Mouse (Mus musculus) spleen, adult 2 months (tissue): ENCODE results near the gene Prkar2b.

ENCODE experiments used
- CTCF ChIP-seq: fragments of 200-500 bp; IDR thresholded peaks from 2 replicates; pipeline ENCODE4 v1.5.1; 2011; ENCODE audit warnings: mild to moderate bottlenecking, inconsistent platforms; ENCODE audit not compliant: insufficient read depth, insufficient read length, insufficient replicate concordance; ENCODE audit errors: extremely low read depth
- POLR2A ChIP-seq: fragments of 200-500 bp; IDR thresholded peaks from 2 replicates; pipeline ENCODE4 v1.6.1; 2011; ENCODE audit warnings: low read depth, low read length, inconsistent platforms

- TF ChIP-seq CTCF, result no peak
- TF ChIP-seq POLR2A, result no peak
These were observed 16.3 kb upstream of the Prkar2b start for GRCm38 (mm10) chr12:32077403-32077802.
